Mouse (Mus musculus): ENCODE data around the gene Atxn7l1.

The Atxn7l1 gene

GRCm38 (mm10) chr12:33273147-33273546 is 125.7 kb downstream of the Atxn7l1 start:
- no peak for DNase-seq (ENCODE audit: low spot score in 2 of 2)

DNA sequence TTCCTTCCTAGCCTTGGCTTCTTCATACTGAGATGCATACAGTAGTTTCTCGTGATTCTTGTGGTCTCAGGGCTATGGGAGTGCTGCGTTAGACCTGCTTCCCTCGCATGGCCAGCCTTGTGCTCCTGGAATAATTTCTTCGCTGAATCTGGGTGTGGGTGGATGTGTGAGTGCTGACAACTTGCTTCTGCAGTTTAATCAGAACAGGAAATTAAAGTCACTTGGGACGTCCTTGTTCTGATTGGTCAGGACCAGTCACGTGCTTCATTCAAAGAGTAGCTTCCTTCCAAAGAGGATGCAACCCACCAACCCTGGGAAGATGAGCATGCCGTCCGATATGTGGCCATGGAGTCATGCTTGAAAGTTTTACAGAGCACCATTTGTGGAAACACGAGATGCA is 126.2 kb downstream of the Atxn7l1 start:
- DNase-seq (ENCODE audit: low spot score in 2 of 2), result no peak

GRCm38 (mm10) chr12:33276028-33276427 is 128.5 kb downstream of the Atxn7l1 start:
- no peak for DNase-seq (ENCODE audit: low spot score in 2 of 2)

DNA sequence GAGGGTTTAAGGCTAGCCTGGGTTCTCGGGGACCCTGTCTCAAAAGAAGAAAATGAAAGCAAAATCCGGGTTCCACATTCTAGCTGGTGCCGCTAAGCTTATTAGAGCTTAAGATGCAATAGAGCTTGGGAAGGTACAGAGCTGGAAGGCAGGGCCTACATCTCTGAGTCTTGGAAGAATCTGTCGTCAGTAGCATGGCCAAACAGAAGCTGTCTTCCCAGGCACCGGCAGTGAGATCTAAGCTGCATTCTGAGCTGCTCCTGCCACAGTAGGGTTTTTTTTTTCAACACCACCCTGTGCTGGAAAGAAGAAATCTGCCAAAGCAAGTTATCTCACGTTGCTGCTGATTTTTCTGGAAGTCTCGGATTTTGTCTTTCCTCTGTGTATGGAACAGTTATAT is 129.9 kb downstream of the Atxn7l1 start:
- no peak for DNase-seq (ENCODE audit: low spot score in 2 of 2)

DNA sequence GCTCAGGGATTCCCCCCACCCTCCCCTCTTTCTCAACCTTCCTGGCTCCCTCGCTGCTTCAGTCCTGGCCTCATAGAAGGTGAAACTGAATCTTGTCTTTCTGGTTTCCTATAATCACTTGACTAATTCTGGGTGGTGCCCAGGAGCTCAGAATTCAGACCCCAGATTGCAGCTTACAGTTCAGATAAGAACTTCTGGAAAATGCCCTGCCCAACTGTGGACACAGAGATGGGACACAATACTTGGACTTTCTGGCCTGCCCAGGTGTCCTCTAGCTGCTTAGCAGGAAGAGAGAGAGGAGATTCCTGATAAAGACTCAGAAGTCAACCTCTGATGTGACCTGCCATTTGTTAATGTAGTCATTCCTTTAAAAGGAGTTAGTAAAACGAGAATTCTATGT is 131.7 kb downstream of the Atxn7l1 start:
- no peak for DNase-seq (ENCODE audit: low spot score in 2 of 2)

GRCm38 (mm10) chr12:33280805-33281204 is 133.3 kb downstream of the Atxn7l1 start:
- peak in 1 of 2 experiments; percentile 35 for DNase-seq (ENCODE audit: low spot score in 2 of 2)

- no peak for DNase-seq (ENCODE audit: low spot score in 2 of 2)
These were observed 136.9 kb downstream of the Atxn7l1 start for GRCm38 (mm10) chr12:33284344-33284936.

DNA sequence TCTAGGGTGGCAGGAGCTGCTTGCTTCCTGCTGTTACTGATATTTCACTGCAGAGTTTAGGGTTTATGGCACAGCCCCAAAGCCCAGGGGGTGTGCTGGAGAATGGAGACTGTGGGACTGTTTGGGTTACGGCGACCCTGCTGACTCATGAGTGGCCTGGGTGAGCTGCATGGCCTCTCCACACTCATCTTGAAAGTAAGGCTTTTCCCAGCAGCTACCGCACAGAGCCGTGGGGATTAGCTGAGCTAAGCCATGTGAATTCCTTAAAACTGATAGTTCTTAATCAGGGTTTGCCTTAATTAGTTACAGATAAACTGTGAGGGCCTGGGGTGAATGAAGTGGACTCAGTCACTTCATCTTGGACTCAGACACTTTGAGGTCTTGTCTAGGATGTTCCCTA is 137.9 kb downstream of the Atxn7l1 start:
- DNase-seq (ENCODE audit: low spot score in 2 of 2), result no peak

GRCm38 (mm10) chr12:33285933-33286649 is 138.6 kb downstream of the Atxn7l1 start:
- no peak for DNase-seq (ENCODE audit: low spot score in 2 of 2)

DNA sequence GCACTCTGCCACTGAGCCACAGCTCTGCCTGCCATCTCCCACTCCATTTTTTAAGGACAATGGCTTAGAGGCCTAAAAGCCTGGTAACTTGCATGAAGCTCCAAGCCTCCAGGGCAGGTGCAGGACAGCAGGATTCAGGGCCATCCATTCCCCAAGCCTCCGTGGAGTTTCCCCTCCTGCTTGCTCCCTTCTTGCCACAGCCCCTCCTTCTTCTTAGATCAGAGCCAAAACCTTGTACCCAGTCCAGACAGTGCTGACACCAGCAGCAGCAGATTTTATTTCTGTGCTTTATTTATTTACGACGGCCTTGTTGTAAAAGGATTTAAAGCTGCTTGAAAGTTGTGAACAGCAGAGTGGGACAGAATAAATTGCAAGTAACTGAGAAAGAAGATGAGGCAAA is 140.2 kb downstream of the Atxn7l1 start:
- DNase-seq (ENCODE audit: low spot score in 2 of 2), result no peak

DNA sequence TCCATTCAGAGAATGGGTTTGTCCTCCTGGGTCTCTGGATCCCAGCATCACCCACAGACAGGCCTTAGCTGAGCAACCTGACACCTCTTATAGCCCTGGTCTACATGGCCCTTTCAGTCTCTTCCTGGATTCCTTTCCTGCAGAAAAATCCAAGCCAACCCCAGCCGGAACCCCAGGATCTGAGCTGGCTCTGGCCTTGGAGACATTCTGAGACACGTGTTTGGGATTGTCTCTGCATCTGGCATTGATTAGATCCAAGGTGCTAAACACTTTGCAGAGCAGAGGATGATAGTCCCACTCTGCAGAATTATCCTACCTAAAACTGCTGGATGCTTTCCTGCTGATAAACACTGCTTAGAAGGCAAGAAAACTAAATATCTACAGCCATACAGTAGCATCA is 141.3 kb downstream of the Atxn7l1 start:
- DNase-seq (ENCODE audit: low spot score in 2 of 2), result no peak

DNA sequence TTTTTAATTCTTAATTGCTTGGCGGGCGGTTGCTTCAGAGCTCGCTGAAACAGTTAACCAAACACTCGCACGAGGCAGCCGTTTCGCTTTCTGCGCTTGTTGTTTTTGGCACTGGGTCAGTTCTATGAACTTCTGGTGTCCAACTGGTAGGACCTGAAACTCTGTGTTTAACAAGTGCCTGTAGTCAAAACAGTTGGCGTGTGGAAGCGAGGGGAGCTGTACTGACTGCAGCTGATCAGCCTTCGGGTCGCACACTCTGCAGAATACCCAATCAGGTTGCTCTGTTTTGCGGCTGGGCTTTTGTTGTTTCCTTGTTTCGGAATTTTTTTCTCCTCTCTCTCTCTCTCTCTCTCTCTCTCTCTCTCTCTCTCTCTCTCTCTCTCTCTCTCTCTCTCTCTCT is 154.6 kb downstream of the Atxn7l1 start:
- DNase-seq (ENCODE audit: low spot score in 2 of 2), result peak; percentile 25 to 32

DNA sequence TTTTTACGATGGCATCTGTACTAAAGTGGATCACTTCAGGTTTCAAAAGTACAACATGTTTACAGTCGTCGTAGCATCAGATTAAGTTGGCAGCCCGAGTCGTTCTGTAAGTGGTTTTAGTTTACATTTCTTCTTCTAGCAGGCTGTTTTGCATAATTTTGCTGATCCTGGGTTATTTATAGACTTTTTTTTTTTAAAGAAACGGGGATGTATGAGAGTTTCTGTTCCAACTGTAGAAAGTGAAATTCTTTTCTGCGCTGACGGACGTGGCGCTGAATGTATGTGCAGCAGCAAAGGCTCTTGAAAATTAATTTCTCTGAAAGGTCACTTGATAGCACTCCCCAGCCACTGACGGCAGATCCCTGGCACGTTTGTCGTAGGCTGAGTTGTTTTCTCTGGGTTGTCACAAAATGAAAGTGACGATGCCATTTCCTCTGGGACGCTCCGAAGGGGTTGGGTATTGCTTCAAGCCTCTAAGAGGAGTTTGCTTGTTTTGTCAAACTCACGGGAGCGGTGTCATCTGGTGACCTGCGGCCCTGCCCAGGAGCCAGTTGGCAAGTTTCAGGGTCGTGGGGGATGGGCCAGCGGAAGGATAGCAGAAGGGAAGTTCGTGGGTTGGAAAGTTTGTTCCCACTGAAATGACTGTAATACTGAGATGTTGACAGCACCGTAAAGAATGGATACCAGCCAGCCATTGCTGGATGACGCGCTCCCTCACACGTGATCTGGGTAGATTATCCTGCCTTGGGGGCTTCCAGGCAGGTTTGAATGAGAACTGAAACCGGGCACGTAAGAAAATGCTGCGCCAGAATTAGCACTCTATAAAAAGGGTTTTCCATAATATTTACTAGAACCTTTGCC is 155.3 kb downstream of the Atxn7l1 start:
- peak in 1 of 2 experiments; percentile 34 for DNase-seq (ENCODE audit: low spot score in 2 of 2)

GRCm38 (mm10) chr12:33303384-33303770 is 155.9 kb downstream of the Atxn7l1 start:
- no peak for DNase-seq (ENCODE audit: low spot score in 2 of 2)

DNA sequence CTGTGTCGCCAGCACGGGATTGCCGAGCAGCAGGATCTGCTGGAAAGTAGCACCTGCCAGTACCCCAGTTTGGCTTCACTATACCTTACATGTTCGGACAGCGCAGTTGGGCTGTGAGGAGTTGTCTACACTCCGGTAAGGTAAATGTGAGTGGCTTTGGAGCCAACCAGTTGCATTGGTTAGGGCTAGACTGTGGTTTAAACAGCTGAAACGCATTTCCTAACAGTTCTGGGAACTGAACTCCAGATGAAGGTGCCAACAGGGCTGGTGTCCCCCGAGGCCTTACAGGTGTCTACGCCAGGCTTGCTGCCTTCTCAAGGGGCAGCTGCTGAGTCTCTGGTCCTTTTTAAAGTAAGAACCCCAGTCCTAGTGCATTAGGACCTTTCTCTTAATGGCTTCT is 157.6 kb downstream of the Atxn7l1 start:
- no peak for DNase-seq (ENCODE audit: low spot score in 2 of 2)

- DNase-seq (ENCODE audit: low spot score in 2 of 2), result no peak
These were observed 159.0 kb downstream of the Atxn7l1 start for GRCm38 (mm10) chr12:33306476-33306875.

- DNase-seq (ENCODE audit: low spot score in 2 of 2), result no peak
These were observed 161.2 kb downstream of the Atxn7l1 start for GRCm38 (mm10) chr12:33308668-33309067.

- DNase-seq (ENCODE audit: low spot score in 2 of 2), result peak in 1 of 2 experiments; percentile 58
These were observed 166.6 kb downstream of the Atxn7l1 start for GRCm38 (mm10) chr12:33313828-33314671.

- DNase-seq (ENCODE audit: low spot score in 2 of 2), result no peak
These were observed 167.6 kb downstream of the Atxn7l1 start for GRCm38 (mm10) chr12:33314924-33315643.

GRCm38 (mm10) chr12:33315804-33316203 is 168.3 kb downstream of the Atxn7l1 start:
- DNase-seq (ENCODE audit: low spot score in 2 of 2), result no peak
